Mouse (Mus musculus) heart, postnatal 0 days (tissue): ENCODE measurements around the gene Sirt3. TPM values are rescaled to one million over a fixed set of nuclear protein-coding genes. Genes with fewer than 3 reads are reported as not detected.

Experiments used
- ATAC-seq: fragments of 200-750 bp; cut with Nextera tagmentation; 2 replicates; pipeline ENCODE4 v1.8.0; 2017; ENCODE audit warnings: low read depth, moderate number of reproducible peaks, moderate library complexity; ENCODE audit not compliant: insufficient read depth
- DNase-seq: peaks from one replicate; pipeline ENCODE4 v3.0.0-alpha.2; 2016; ENCODE audit warnings: low spot score
- H3K27ac ChIP-seq: fragments of 300-500 bp; sonication (generic); 2 replicates; pipeline ENCODE4 v1.5.1; 2014; ENCODE audit warnings: low read depth, mild to moderate bottlenecking
- H3K27me3 ChIP-seq: fragments of 300-500 bp; sonication (generic); 2 replicates; pipeline ENCODE4 v1.6.1; 2014; ENCODE audit warnings: low read length, mixed read lengths; ENCODE audit not compliant: control insufficient read depth, insufficient read depth
- H3K36me3 ChIP-seq: fragments of 300-500 bp; sonication (generic); replicated peaks from 2 replicates; pipeline ENCODE4 v1.6.1; 2014; ENCODE audit warnings: low read length, mixed read lengths; ENCODE audit not compliant: control insufficient read depth, insufficient read depth
- H3K4me1 ChIP-seq: fragments of 300-500 bp; sonication (generic); 2 replicates; pipeline ENCODE4 v1.6.1; 2014; ENCODE audit warnings: antibody characterized with exemption; ENCODE audit not compliant: control insufficient read depth, insufficient read depth
- H3K4me2 ChIP-seq: fragments of 300-500 bp; sonication (generic); 2 replicates; pipeline ENCODE4 v1.6.1; 2014; ENCODE audit warnings: low read depth, mild to moderate bottlenecking, low read length, moderate library complexity
- H3K4me3 ChIP-seq: fragments of 300-500 bp; sonication (generic); 2 replicates; pipeline ENCODE4 v1.5.1; 2014; ENCODE audit warnings: low read depth, low read length
- H3K9ac ChIP-seq: fragments of 300-500 bp; sonication (generic); replicated peaks from 2 replicates; pipeline ENCODE4 v1.6.1; 2014; ENCODE audit warnings: low read depth, low read length, mixed read lengths
- H3K9me3 ChIP-seq: fragments of 300-500 bp; sonication (generic); replicated peaks from 2 replicates; pipeline ENCODE4 v1.6.1; 2016; ENCODE audit warnings: low read length; ENCODE audit not compliant: control insufficient read depth
- CTCF ChIP-seq: IDR thresholded peaks from 2 replicates; pipeline ENCODE4 v1.5.1; 2016; ENCODE audit warnings: antibody characterized with exemption, control low read depth, low read depth
- EP300 ChIP-seq: IDR thresholded peaks from 2 replicates; pipeline ENCODE4 v1.6.1; 2016; ENCODE audit warnings: antibody characterized with exemption, low read depth
- WGBS: fragments of 180-500 bp; shearing (Covaris S2); extraction: QIAGEN DNeasy Blood & Tissue Kit; methylation state at CpG from one replicate; pipeline ENCODE4 v1.1.7; 2014; 5-methylcytosine and 5-hydroxymethylcytosine counted together
- polyA plus RNA-seq: library from polyadenylated mRNA; unstranded; fragments of >200 nt; fragmentation: Nextera tagmentation; extraction: Ambion mirVana; gene quantifications from 2 replicates; pipeline ENCODE4 v1.2.1, GENCODE M21; 2015
- total RNA-seq: library from RNA; depleted of rRNA; stranded (reverse); fragments of >200 nt; gene quantifications from 2 replicates; pipeline ENCODE4 v1.2.3, GENCODE M21; 2014; ENCODE audit warnings: low replicate concordance

The Sirt3 gene
- total and polyA plus RNA-seq, 2 experiments from 2014 or later = 78.0 to 105 TPM

DNA sequence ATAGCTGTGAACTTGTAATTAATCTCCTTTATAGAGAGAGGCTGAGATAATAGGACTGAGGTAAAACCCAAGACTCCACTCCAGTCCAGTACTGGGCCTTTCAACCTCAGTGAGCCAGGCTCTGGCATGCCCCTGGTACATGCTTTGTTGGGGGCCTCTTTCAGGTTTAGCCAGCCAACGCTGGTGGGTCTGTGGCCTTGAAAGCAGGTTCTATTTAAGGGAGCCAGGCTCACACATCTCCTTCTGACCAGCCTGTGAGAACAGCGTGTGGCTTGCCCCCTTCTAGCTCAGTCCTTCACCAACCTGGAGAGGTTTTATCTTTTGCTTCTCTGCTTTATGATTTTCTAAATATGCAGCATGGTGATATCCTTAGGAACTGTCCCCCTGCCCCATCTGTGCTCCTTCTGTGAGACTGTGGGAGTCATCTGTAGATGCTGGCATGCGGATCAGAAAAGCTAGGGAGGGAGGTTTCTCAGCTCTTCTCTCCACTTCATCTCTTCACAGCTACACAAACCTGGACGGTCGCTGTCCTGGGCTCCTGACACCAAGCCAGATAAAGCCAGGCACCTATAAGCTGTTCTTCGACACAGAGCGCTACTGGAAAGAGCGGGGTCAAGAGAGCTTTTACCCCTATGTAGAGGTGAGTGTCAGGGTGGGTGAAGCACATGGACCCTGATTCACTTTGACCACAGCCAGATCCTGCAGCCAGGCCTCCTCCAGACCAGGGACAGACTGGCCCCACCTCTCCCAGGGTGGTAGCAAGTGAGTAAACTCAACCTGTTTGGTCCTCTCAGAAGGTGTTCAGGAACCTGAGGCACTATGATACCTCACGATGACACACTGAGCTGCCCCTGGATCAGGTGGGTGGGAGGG is 45.6 kb downstream of the Sirt3 start:
- no peak for DNase-seq
- peaks cover 22% of the 10 kb centered on the region; the same call in 1 of the 2 replicates for H3K27me3 ChIP-seq
- no peak overlapping the region for H3K4me3 ChIP-seq
- WGBS = 68% methylated on average over 9 of the region's 9 CpGs
- no peaks in the 10 kb centered on the region for H3K36me3 ChIP-seq
- no peaks in the 10 kb centered on the region for H3K9me3 ChIP-seq
- ATAC-seq = no peak
- H3K27ac ChIP-seq = no peak overlapping the region
- H3K4me1 ChIP-seq = no peaks in the 10 kb centered on the region
- no peak overlapping the region for H3K4me2 ChIP-seq
- TF ChIP-seq EP300 (no peak), CTCF (no peak)
- H3K9ac ChIP-seq = no peak overlapping the region

- Histone ChIP-seq H3K9me3 (no peaks in the 10 kb centered on the region), H3K4me1 (no peaks in the 10 kb centered on the region), H3K9ac (no peak overlapping the region), H3K4me3 (no peak overlapping the region), H3K36me3 (no peaks in the 10 kb centered on the region), H3K27me3 (peaks cover 14% of the 10 kb centered on the region; the same call in 1 of the 2 replicates), H3K27ac (no peak overlapping the region), H3K4me2 (no peak overlapping the region)
- no peak for DNase-seq
- WGBS = 49% methylated on average over 2 of the region's 2 CpGs
- ATAC-seq = no peak
- TF ChIP-seq CTCF = no peak
- TF ChIP-seq EP300 = no peak
Observed at GRCm38 (mm10) chr7:140835758-140836087, 46.4 kb downstream of the Sirt3 start.

DNA sequence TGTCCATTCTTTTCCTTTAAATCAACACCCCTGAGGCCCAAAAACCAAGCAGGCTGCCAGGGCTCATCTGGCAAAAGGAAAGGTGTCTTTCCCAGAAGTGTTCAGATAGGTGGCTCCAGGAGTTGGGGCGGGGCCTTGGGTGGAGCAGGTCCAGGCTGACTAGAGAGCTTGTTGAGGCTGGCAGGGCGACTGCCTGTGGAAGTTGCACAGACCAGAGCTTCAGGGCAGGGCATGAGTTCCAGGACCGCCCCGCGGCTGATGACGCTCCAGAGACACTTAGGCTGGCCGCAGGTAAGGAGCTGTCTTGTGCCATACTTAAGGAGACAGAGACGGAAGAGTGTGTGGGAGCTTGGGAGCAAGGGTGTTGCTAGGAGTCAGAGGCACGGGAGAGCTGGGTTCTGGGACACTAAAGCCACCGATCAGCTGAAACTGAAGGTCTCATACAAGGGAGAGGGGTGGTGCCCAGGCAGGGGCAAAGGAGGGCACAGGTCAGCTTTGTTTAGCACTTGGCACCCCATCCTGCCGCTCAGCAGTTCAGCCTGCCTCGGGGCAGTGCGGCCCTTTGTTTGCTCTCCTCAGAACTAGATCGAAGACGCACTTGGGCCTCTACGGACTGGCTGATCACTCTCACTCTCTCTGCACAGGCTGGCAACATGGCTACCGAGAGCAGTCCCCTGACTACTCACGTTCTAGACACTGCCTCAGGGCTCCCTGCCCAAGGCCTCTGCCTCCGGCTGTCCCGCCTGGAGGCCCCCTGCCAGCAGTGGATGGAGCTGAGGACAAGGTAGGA is 46.9 kb downstream of the Sirt3 start, which contains the start of gene Urah:
TSS of gene Urah (plus strand) at position 51 of the 790 bp plus-strand sequence.
- no peak for ATAC-seq
- Histone ChIP-seq H3K4me3 (no peak within 1 kb of the TSS), H3K27me3 (peaks cover 11% of the 10 kb centered on the region; the same call in 1 of the 2 replicates), H3K36me3 (no peaks in the 10 kb centered on the region), H3K4me1 (no peaks in the 10 kb centered on the region), H3K4me2 (no peak within 1 kb of the TSS), H3K9ac (no peak within 1 kb of the TSS), H3K27ac (no peak within 1 kb of the TSS), H3K9me3 (no peaks in the 10 kb centered on the region)
- WGBS = 41% methylated on average over 20 of the region's 20 CpGs
- TF ChIP-seq CTCF = no peak
- no peak for TF ChIP-seq EP300
- no peak for DNase-seq

GRCm38 (mm10) chr7:140833341-140833740 is 48.8 kb downstream of the Sirt3 start:
- Histone ChIP-seq H3K27me3 (0 out of 2 replicates have a peak, but pooled peaks cover 4% of the 10 kb centered on the region), H3K4me3 (no peak overlapping the region), H3K4me1 (no peaks in the 10 kb centered on the region), H3K36me3 (no peaks in the 10 kb centered on the region), H3K4me2 (no peak overlapping the region), H3K27ac (no peak overlapping the region), H3K9ac (no peak overlapping the region), H3K9me3 (no peaks in the 10 kb centered on the region)
- DNase-seq (no peak), ATAC-seq (no peak)
- WGBS = 68% methylated on average over 4 of the region's 4 CpGs
- no peak for TF ChIP-seq EP300
- no peak for TF ChIP-seq CTCF

DNA sequence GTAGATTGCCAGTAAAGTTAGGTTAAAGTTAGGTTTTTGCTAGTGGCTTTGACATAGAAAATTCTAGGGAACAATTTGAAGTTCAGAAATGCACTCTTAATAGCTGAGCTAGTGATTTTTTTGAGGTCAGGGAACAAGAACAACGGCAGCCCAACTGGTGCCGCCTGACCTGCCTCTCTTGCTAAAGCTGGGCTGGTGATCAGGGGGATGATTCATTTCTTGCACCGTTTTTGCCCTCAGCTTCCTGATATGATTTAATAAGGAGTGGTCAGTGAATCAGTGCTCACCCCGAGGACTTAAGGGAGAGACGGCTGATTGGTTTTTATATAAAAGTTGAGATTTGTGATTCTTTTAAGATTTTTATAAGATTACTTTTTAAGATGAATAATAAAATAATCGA is 50.7 kb downstream of the Sirt3 start:
- H3K4me3 ChIP-seq = no peak overlapping the region
- DNase-seq (no peak), ATAC-seq (no peak)
- H3K9ac ChIP-seq = no peak overlapping the region
- H3K4me2 ChIP-seq = no peak overlapping the region
- no peaks in the 10 kb centered on the region for H3K36me3 ChIP-seq
- H3K27me3 ChIP-seq = 0 out of 2 replicates have a peak, but pooled peaks cover 4% of the 10 kb centered on the region
- no peaks in the 10 kb centered on the region for H3K4me1 ChIP-seq
- no peaks in the 10 kb centered on the region for H3K9me3 ChIP-seq
- H3K27ac ChIP-seq = no peak overlapping the region
- 57% methylated on average over 6 of the region's 6 CpGs for WGBS
- TF ChIP-seq EP300 (no peak), CTCF (no peak)
